Mouse (Mus musculus) erythroblast, embryonic 14.5 days (primary cell): Measurements from ENCODE around the gene Uba52.

Experiments used
- GATA1 ChIP-seq: IDR thresholded peaks from 2 replicates; pipeline ENCODE4 v1.6.1; 2012; ENCODE audit warnings: low read length, inconsistent platforms, mixed read lengths
- TAL1 ChIP-seq: IDR thresholded peaks from 3 replicates; pipeline ENCODE4 v1.6.1; 2012; ENCODE audit warnings: low read length, inconsistent platforms, mixed read lengths

GRCm38 (mm10) chr8:70541081-70541480 is 30.5 kb upstream of the Uba52 start:
- TF ChIP-seq GATA1 (no peak), TAL1 (no peak)
